Mouse (Mus musculus) CD4-positive helper T cell, adult 2 months (primary cell): ENCODE results near the gene Plin3.

Experiments
- DNase-seq: peaks from one replicate; pipeline ENCODE4 v3.0.0-alpha.2; 2012; ENCODE audit warnings: low read depth, missing footprints, low spot score

The Plin3 gene

GRCm38 (mm10) chr17:56292531-56293222 is at the start of gene Plin3:
Gene Plin3, minus strand, starts transcription at chr17:56292873.
- no peak for DNase-seq

- DNase-seq = no peak
Observed at GRCm38 (mm10) chr17:56340717-56341116, 48.0 kb upstream of the Plin3 start.

GRCm38 (mm10) chr17:56338909-56339308 is 46.2 kb upstream of the Plin3 start:
- DNase-seq = peak; percentile 33

- no peak for DNase-seq
Observed at GRCm38 (mm10) chr17:56337791-56338190, 45.1 kb upstream of the Plin3 start.

GRCm38 (mm10) chr17:56337190-56337589 is 44.5 kb upstream of the Plin3 start:
- DNase-seq = peak; percentile 56

- DNase-seq = no peak
Observed at GRCm38 (mm10) chr17:56332987-56333386, 40.3 kb upstream of the Plin3 start.

GRCm38 (mm10) chr17:56331256-56331655 is 38.6 kb upstream of the Plin3 start:
- DNase-seq = no peak

GRCm38 (mm10) chr17:56330345-56330744 is 37.7 kb upstream of the Plin3 start:
- DNase-seq = peak; percentile 45

- no peak for DNase-seq
Observed at GRCm38 (mm10) chr17:56329267-56329666, 36.6 kb upstream of the Plin3 start.

- no peak for DNase-seq
Observed at GRCm38 (mm10) chr17:56326153-56327147, 33.8 kb upstream of the Plin3 start.

GRCm38 (mm10) chr17:56325450-56326152 is 32.9 kb upstream of the Plin3 start, which contains the start of gene Kdm4b:
Gene Kdm4b, plus strand, starts transcription at chr17:56326062.
- peak; percentile 100 for DNase-seq

GRCm38 (mm10) chr17:56324419-56324818 is 31.7 kb upstream of the Plin3 start:
- no peak for DNase-seq

- no peak for DNase-seq
Observed at GRCm38 (mm10) chr17:56309191-56309945, 16.7 kb upstream of the Plin3 start.

- DNase-seq = no peak
Observed at GRCm38 (mm10) chr17:56308088-56308487, 15.4 kb upstream of the Plin3 start.

GRCm38 (mm10) chr17:56305826-56306225 is 13.2 kb upstream of the Plin3 start:
- DNase-seq = no peak

- DNase-seq = no peak
Observed at GRCm38 (mm10) chr17:56305156-56305555, 12.5 kb upstream of the Plin3 start.

GRCm38 (mm10) chr17:56304718-56305117 is 12.0 kb upstream of the Plin3 start:
- no peak for DNase-seq

GRCm38 (mm10) chr17:56303847-56304586 is 11.3 kb upstream of the Plin3 start:
- DNase-seq = peak; percentile 96

GRCm38 (mm10) chr17:56303160-56303846 is 10.6 kb upstream of the Plin3 start, which contains the start of gene Uhrf1:
Gene Uhrf1, plus strand, starts transcription at chr17:56303321.
- DNase-seq = peak; percentile 78
